Comparison of ENCODE assay signal across 34 mouse cellular contexts in the genomic region with DNA sequence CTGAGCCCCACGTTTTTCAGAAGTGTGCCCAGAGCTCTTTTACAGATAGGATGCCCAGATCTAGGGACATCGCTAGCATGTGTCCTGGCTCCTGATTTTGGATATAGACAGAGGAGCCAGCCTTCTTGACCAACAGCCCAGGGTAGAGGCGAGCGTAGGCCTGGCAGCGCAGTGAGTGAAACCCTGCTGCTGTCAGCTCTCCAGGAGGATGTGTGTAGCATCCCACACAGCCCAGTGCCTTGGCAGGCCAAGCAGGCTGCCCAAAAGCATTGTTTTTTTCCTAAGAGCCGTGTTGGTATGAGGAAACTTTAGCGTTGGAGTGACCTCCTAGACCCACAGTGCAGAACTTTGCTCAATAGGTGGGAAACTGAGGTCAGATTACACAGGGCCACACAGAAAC.
"Had no signal": no experiment of that assay in that cellular context is flagged by ENCODE, and none has a peak within 500 bp of the region (broad histone marks: within the 10 kb centered on the region; RNA-seq: fewer than 3 reads in every experiment).

No protein-coding gene starts in this region.

- H3K4me3 ChIP-seq: heart, embryonic 13.5 days; heart, embryonic 15.5 days; hindbrain, embryonic 10.5 days; hindbrain, embryonic 12.5 days; hindbrain, embryonic 13.5 days; hindbrain, embryonic 15.5 days; intestine, embryonic 15.5 days; kidney, embryonic 15.5 days; layer of hippocampus, adult 2 months; left cerebral cortex, adult 2 months had no signal

- ATAC-seq: hindbrain, embryonic 16.5 days; hindbrain, postnatal 0 days; inflammation-experienced regulatory T-cells, adult 6 months; intestine, embryonic 15.5 days; intestine, embryonic 16.5 days; intestine, postnatal 0 days had no signal

- H3K4me2 ChIP-seq: heart, embryonic 11.5 days; heart, embryonic 13.5 days; heart, embryonic 15.5 days; hindbrain, embryonic 12.5 days; hindbrain, embryonic 13.5 days; hindbrain, embryonic 14.5 days; hindbrain, embryonic 15.5 days; intestine, embryonic 15.5 days; kidney, embryonic 15.5 days had no signal

- DNase-seq: heart, postnatal 10 days; heart, postnatal 14 days; heart, postnatal 36 days; heart, postnatal 4 days; kidney, adult 11 months; kidney, adult 18-20 months; kidney, adult 2 months; kidney, adult 8-10 months; kidney, adult 9 months; kidney, postnatal 10 days; kidney, postnatal 14 days; kidney, postnatal 25 days; kidney, postnatal 36 days; kidney, postnatal 4 days; layer of hippocampus, adult 9-11 months; layer of hippocampus, postnatal 36 days had no signal

- H3K27ac ChIP-seq: heart, embryonic 13.5 days; heart, embryonic 15.5 days; hindbrain, embryonic 10.5 days; hindbrain, embryonic 12.5 days; hindbrain, embryonic 13.5 days; hindbrain, embryonic 14.5 days; hindbrain, embryonic 15.5 days; hindbrain, postnatal 0 days; intestine, embryonic 15.5 days; kidney, embryonic 15.5 days; kidney, postnatal 0 days; layer of hippocampus, adult 2 months; left cerebral cortex, adult 2 months had no signal

- H3K9me3 ChIP-seq: heart, embryonic 13.5 days; heart, embryonic 15.5 days; hindbrain, embryonic 12.5 days; hindbrain, embryonic 13.5 days; hindbrain, embryonic 15.5 days; intestine, embryonic 15.5 days; kidney, embryonic 15.5 days had no signal

- H3K9ac ChIP-seq: heart, embryonic 13.5 days; heart, embryonic 15.5 days; hindbrain, embryonic 12.5 days; hindbrain, embryonic 13.5 days; hindbrain, embryonic 14.5 days; hindbrain, embryonic 15.5 days; intestine, embryonic 15.5 days; kidney, embryonic 15.5 days had no signal

- H3K36me3 ChIP-seq: heart, embryonic 13.5 days; heart, embryonic 15.5 days; hindbrain, embryonic 10.5 days; hindbrain, embryonic 12.5 days; hindbrain, embryonic 13.5 days; hindbrain, embryonic 15.5 days; intestine, embryonic 15.5 days; kidney, embryonic 15.5 days had no signal

- H3K27me3 ChIP-seq: heart, embryonic 13.5 days; heart, embryonic 15.5 days; hindbrain, embryonic 12.5 days; hindbrain, embryonic 13.5 days; hindbrain, embryonic 15.5 days; intestine, embryonic 15.5 days; kidney, embryonic 15.5 days had no signal

- H3K4me1 ChIP-seq: heart, embryonic 13.5 days; heart, embryonic 15.5 days; intestine, embryonic 15.5 days; kidney, embryonic 15.5 days had no signal
